Mouse (Mus musculus) thymus, postnatal 25 days (tissue): ENCODE measurements around the gene Krt79.

Experiments
- DNase-seq: peaks from one replicate; pipeline ENCODE4 v3.0.0; 2022

Gene Krt79

DNA sequence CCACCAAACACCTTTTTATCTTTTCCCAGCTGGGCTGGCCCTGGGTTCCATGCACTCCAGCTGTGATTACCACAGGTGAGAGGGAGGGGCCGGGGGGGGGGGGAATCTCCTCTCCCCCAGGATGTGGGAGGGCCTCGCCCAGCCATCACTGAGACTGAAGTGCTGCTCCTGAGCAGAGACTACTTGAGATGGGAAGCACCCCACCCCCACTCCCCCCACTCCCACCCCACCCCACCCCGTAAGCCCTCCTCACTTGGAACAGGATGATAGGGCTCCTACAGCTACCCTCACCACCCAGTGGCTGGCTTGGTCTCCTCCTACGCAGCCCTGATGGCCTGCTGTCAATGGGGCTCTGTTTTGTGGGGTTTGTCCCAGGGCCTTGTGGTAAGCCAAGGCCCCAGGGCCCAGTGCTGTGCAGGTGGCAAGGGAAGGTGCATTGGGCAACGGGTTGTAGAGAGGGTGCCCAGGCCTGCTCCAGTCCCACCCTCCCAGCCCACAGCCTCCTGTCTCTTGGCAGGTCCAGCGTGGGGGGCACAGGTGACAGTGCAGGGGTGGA lies at the start of gene Krt79:
Gene Krt79 (minus strand): TSS at position 51 of the 556 bp plus-strand sequence.
- no peak for DNase-seq

- no peak for DNase-seq
Measured at GRCm38 (mm10) chr15:101988714-101989113, 48.6 kb upstream of the Krt79 start.

DNA sequence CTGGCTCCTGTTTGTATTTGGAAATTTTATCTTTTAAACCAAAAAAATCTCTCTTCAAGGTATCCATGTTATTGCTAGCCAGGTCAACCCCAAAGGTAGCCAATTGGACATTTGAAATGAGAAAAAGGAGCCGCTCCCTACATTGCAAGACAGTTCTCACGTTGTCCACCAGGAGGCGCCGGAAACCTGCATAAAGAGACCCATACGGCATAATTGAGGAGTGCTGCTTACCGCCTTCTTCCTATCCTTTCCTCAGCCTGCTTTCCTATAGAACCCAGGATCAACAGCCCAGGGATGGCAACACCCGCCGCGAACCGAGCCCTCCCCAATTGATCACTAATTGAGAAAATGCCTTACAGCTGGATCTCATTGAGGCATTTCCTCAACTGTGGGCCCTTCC lies 48.0 kb upstream of the Krt79 start:
- DNase-seq = peak; percentile 80

DNA sequence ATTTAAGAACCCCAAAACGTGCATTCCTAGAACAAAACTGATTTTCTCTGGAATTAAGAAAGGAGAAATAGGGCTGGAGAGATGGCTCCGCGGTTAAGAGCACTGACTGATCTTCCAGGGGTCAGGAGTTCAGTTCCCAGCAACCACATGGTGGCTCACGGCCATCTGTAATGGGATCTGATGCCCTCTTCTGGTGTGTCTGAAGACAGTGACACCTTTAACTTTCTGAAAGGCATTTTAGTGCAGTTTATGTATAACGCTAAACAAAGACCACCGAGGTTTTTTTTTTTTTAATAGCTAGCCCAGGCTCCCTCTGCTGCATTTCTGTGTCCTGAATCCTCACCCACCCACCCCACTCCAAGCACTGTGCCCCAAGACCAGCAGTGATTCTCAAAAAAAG lies 44.6 kb upstream of the Krt79 start:
- no peak for DNase-seq

DNA sequence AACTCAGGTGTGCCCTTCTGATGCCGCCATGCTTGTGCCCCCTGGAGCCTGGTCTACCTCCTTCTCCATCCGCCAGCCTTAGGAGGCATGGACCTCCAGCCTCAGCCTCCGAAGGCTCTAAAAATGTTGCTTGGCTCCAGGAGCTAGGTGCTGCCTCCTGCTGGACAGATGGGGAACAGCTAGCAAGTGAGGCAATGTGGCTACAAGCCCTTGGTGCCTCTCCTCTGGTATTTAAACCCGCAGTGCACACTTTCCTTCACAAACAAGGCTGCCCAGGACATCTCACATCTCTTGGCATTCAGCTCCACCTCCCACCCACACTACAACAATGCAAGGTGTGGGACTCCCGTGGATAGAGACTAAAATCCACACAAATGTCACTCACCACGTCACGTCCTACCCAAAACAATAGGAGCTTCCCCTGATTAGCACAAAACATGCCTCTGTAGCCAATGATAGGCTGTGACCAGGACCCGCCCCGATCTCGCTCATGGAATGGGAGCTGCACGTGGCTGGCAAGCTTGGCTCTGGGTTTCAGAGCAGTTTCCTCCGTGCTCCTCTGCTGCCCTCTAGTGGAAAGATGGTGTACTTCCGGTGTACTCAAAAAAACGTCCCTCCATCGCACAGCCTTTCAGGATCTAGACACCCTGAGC lies 44.0 kb upstream of the Krt79 start:
- peak; percentile 81 for DNase-seq

- DNase-seq = no peak
Measured at GRCm38 (mm10) chr15:101983315-101983948, 43.3 kb upstream of the Krt79 start.

DNA sequence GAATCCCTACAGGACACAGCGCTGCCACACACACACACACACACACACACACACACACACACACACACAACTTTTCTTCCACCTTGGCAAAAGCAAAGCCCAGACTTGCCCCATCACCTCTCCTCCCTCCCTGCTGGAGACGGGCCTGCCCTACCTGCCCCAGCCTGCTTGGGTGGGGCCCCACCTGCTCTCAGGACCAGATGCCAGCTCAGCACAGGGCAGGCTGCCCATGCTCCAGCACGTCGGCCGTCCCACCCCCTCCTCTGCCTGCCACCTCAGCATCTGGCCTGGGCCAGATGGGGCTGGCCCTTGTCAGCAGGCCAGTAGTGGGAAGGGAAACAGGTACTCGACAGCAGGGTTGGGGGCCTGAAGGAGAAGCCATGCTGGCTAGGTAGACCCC lies 40.7 kb upstream of the Krt79 start:
- DNase-seq = no peak

DNA sequence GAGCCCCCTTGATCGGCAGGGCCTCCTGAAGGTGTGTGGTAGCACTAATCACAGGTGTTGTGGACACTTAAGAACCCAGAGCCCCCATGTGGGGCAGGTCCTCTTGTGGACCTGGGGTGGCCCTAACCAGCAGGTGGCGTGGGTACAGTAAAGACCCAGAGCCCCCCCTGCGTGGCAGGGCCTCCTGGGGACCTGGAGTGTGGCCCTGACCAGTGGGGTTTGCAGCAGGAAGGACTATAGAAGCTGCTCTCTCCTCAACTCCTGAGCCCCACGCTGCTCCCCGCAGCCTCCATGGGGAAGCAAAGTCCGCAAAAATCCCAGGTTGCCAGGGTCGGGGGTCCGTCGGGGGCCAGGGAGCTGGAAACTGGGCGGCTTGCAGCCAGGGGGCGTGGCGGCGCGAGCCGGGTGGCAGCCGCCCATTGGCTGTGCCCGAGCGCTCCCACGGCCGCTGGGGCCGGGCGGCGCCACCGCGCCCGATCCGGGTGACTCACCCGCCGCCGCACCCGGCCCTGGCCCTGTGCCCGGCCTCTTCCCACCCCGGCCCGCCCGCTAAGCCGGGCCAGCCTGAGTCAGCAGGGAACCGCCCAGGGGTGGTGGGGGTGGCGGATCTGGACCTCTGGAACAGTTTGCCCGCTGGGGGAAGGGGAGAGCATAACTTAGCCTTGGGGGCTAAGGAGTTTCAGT lies 37.1 kb upstream of the Krt79 start:
- DNase-seq = peak; percentile 37

GRCm38 (mm10) chr15:101976641-101977040 lies 36.5 kb upstream of the Krt79 start:
- DNase-seq = no peak

DNA sequence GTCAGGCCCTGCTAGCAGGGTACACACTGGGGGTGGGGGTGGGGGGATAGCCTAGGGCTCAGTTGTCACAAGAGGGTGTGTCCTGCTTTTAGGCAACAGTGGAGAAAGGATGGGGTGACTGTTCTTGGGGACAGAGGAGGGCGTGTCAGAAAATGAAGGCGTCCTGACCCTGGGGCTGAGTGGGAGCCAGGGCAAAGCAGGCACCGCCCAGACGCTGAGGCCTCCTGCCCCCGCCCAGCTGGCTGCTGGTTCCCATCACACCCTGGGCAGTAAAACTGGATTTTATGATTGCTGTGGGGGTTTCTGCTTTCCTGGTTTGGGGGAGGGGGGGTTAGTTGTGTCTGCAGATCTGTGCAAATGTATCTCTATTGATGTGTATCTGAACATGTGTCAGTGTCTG lies 35.9 kb upstream of the Krt79 start:
- no peak for DNase-seq

GRCm38 (mm10) chr15:101974083-101974845 lies 34.1 kb upstream of the Krt79 start:
- DNase-seq = no peak

DNA sequence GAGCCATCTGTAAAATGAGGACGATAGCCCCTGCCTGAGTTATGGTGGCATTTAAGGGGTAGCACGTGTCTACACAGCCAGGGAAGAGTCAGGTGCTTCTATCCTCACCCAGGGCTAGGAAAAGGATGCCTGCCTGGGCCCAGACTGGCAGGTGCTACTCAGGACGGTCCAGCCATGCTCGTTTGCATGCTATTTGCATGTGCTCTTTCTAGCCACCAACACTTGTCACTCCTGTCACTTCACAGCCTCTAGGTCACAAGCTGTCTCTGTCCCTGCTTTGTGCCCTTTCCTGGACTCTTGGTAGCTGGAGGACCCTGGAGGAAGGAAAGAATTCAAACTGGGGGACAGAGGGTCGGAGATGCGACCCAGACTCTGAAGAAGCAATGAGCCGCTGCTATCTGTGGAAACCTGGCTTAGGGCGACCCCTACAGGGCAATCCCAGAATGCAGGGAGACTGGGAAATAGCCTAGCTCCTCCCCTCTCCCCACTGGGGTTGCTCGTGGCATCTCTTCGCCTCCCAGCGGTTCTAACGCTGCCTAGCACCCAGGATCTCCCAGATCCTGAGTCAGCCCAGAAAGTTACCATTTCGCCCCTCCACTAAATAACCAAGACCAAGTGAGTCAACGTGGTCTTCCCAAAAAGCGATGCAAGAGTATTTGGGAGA lies 33.4 kb upstream of the Krt79 start:
- DNase-seq = peak; percentile 87

DNA sequence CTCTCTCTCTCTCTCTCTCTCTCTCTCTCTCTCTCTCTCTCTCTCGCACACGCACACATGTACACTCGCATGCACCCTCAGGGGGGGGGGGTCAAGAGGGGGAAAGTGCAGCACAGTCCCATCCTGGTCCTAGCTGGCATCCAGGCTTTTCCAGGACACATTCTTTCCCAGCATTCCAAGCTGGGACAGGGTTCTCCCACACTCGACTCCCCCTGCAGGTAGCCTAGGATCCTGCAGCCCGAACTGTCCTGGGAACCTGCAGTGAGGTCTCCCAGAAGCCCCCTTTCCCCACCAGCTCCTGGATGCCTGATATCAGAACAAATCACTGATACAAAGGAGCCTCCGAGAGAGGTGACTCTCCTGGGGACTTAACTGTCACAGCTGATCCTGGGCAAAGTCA lies 30.4 kb upstream of the Krt79 start:
- DNase-seq = no peak

DNA sequence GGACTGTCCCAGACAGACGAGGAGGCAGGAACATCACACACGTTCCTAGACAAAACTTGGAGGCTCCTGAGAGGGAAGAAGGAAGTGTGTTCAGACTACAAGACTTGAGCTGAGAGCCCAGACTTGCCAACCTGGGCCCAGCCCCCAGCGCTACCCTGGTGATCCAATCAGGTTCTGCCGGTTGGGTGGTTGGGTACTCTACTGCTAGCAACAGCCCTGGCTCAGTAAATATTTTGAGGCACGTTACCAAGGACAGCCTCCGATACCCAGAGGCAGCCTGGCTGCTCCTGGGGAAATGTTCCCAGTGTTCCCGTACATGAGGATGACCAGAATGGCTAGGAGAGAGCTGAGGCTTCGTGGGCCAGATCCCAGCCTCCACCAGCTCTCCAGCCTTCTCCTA lies 26.7 kb upstream of the Krt79 start:
- no peak for DNase-seq

DNA sequence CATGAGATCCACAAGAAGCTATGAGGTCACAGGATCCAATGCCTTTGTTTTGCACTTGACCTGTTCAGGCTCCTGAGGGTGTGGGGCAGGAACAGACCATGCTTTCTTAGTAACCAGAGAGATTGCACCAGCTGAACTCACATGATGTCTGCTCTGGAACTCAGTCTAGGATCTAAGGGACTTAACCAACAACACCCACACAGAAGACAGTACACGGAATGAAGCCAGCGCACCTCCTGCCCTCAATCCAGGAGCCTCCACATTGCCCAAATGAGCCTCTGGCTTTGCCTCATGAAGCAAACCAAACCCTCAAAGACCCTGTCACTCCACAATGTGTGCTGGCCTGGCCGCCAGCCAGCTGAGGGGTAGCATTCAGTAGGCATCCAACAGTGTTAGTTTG lies 18.8 kb upstream of the Krt79 start:
- no peak for DNase-seq

DNA sequence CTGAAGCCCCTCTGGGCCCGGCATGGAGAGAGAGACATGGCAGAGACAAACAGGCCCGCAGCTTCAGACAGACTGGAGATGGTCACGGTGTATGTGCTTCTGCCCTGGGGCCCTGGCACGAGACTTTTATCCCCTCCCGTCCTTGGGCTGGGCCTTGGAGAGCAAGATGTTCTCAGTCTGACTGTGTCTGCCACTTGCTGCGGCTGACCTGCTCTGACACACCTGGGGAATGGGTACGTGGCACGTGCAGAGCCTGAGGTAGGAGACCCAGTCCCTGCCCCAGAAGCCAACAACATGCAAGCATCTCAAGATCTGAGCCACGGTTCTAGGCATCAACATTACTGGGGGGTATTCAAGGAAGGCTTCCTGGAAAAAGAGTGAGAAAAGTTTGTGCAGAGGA lies 14.1 kb upstream of the Krt79 start, which contains the start of gene Krt78:
Gene Krt78 (minus strand): TSS at position 101 of the 400 bp plus-strand sequence.
- no peak for DNase-seq

DNA sequence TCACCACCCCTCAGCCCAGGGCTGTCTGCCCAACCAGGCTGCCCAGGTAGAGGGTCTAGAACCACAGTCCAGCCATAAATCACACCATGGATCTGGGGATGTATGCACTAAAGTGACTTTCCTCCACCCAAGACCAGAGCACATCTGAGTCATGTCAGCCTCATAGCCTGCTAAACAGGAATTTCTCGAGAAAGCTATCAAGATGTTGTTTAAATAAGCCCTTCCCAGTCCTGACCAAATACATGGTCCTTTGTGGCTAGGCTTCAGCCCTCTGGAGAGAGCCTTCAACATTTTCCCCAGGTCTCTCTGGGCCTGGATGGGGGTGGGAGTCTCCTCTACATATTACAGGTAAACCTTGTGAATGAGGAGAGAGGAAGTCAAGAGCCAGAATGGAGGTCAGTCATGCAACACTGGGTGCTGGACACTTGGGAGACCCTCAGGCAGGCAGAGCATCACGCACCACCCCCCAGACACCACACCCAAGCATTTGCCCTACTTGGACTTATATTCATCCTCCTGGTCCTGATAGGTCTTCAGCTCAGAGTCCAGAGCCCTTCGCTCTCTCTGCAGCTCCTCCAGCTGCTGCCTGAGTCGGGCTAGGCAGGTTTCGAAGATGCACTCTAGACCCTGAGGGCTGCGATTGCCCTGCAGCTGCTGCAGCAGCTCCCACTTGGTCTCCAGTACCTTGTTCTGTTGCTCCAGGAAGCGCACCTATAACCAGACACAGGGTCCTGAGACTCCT lies 12.8 kb upstream of the Krt79 start:
- DNase-seq = no peak

DNA sequence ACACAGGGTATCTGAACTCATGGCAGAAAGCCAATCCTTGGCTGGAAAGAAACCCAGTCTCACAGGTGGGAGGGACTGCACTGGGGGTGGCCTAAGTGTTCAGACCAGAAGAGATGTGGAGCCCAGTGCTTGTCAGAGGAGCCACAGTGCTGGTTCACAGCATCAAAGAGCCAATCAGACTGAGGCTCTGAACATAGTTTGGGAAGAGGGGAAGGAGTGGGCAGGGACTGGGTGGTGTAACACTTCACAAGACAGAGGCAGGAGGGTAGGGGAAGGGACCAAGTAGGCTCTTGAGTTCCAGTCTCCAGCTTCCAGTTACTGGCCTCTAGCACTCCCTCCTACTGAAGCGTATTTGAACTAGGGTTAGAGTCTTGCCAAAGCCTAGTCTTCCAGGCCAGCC lies 5.3 kb upstream of the Krt79 start:
- no peak for DNase-seq

DNA sequence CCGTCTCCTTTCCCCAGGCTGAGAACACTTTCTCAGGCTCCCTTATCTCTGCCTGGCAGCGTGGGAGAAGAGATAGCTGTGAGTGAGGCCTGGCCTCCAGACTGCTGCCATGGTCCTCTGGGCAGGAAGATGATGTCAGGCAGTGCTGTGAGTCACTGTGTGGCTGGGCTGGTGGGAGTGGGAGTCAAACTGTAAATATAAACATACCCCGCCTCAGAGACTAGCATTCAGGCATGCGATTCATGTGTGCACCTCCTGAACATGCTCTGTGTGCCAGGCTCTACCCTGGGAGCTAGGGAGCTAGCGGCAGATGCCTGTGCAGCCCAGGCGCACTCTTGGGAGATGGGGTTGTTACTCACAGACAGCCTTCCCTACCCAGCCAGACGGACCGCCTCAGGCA lies 1.8 kb upstream of the Krt79 start:
- DNase-seq = no peak

DNA sequence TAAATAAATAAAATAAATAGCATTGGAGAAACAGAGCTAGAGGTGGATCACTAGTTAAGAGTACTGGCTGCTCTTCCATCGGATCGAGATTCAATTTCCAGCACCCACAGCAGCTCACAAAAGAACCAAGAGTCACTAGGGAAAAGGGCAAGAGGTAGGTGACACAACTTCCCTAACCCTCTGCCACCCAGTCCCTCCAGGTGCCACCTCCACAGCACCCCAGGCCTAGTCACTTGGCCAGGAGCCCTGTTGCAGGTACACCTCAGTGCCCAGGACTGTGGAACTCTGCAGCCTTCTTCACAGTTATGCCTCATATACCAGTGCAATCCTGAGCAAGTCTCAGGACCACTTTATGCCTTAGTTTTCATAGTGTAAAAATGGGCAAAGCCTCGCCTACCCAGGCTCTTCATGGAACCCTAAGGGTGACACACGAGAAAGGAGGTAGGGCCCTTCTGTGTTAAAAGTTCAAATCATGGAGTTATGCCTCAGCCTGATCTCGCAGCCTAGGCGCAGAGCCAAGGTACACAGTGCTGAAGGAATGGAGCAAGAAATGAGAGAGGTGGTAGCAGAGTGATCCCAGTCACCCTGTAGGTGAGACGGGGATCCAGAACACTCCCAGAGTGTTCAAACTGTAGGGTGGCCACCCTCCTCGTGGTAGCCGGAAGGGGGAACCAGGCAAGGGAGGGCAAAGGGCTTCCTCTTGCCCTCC lies 1.4 kb downstream of the Krt79 start:
- DNase-seq = no peak

DNA sequence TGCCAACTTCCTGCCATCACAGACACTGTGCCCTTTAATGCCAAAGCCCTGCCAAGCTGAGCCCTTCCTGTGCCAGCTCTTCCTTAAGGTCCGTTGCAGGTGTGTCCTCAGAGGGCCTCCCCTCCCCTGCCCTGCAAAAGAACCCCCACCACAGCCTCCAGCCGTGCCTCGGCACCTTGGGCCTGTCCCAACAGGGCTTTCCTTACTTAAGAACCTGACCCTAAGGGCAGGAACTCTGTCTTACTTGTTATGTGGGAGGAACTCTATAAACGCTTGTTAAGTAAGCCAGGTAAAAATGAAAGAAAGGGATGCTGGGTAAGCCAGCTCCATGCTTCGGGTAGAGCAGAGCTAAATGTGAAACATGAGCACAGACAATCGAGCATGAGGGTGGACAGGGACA lies 7.1 kb downstream of the Krt79 start:
- no peak for DNase-seq
